Mouse (Mus musculus): Measurements from ENCODE around the gene Hoxa3.

DNA sequence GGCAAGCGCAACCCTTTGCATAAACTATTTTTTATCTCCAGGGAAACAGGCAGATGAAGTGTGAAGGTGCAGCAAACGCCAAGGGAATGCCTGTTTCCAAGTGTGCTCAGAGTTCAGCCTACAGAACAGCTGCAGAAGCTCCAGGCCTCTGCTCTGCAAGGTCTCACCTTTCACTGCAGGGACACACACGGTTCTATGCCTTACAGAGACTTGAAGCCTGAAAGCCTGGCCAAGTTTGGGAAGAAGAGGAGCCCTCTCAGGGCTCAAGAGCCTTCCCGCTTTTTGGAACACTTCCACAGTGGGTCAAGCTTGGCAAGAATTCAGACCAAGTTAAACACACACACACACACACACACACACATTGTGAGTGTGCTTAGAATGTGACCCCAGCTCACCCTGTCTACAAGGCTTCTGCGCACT, 24.0 kb downstream of the Hoxa3 start:
- TF ChIP-seq CTCF (conservative IDR thresholded peaks at IDR 0.05 in 1 of 2, IDR thresholded peaks at IDR 0.05 in 1 of 2; ENCODE audit: low read depth in 2 of 2, low read length in 2 of 2) = no peak
- TF ChIP-seq KAT2A (IDR thresholded peaks at IDR 0.05; ENCODE audit: insufficient replicate concordance, low read length) = no peak
- no peak for TF ChIP-seq POLR2AphosphoS2 (IDR thresholded peaks at IDR 0.05; ENCODE audit: low read depth, low read length)
- TF ChIP-seq POLR2A (IDR thresholded peaks at IDR 0.05; ENCODE audit: low read depth, low read length) = no peak

Data from CH12.LX (cell line).